Mouse (Mus musculus) testis, adult 2 months (tissue): ENCODE measurements around the gene Ildr1.

ENCODE experiments used
- CTCF ChIP-seq: fragments of 200-500 bp; IDR thresholded peaks from 2 replicates; pipeline ENCODE4 v1.5.1; 2012; ENCODE audit warnings: low read depth, mild to moderate bottlenecking, inconsistent platforms, low read length, moderate library complexity; ENCODE audit not compliant: control insufficient read depth, insufficient read depth, insufficient replicate concordance
- POLR2A ChIP-seq: fragments of 200-500 bp; IDR thresholded peaks from 2 replicates; pipeline ENCODE4 v1.6.1; 2012; ENCODE audit warnings: low read depth, mild to moderate bottlenecking, inconsistent platforms, low read length, moderate library complexity; ENCODE audit not compliant: control insufficient read depth

GRCm38 (mm10) chr16:36673196-36673595, 20.6 kb upstream of the Ildr1 start:
- TF ChIP-seq CTCF: no peak
- TF ChIP-seq POLR2A: no peak
